Mouse (Mus musculus): ENCODE results near the gene Map3k11.

DNA sequence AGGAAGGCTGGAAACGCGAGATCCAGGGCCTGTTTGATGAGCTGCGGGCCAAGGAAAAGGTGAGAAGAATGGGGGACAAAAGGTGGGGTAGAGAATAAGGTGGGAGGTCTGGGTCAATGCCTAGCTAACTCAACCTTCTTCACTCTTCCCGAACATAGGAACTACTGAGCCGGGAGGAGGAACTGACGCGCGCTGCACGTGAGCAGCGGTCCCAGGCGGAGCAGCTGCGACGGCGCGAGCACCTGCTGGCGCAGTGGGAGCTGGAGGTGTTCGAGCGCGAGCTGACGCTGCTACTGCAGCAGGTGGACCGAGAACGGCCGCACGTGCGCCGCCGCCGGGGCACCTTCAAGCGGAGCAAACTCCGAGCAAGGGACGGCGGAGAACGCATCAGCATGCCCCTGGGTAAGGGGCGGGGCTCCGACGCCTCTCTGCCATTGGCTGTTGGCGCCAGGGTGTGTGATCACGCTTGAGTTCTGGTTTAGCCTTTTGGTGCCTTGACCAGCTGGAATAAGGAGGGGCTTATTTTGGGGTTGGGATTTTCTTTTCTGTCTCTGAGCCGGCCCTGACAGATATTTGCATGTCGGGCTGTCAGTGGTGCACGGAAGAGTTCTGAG lies 7.4 kb downstream of the Map3k11 start:
- TF ChIP-seq CTCF (IDR thresholded peaks at IDR 0.05; ENCODE audit: extremely low read depth, insufficient read depth, low read length) (no peak), POLR2A (IDR thresholded peaks at IDR 0.05; ENCODE audit: extremely low read depth, insufficient read depth, low read length) (no peak)
